Comparison of ENCODE assay signal across 22 mouse cellular contexts in genomic region chr12:102930335-102930734, GRCm38 (mm10). TPM values are rescaled to one million over a fixed set of nuclear protein-coding genes. Genes with fewer than 3 reads are reported as not detected.
"Had no signal": no experiment of that assay in that cellular context is flagged by ENCODE, and none has a peak within 500 bp of the region (broad histone marks: within the 10 kb centered on the region; RNA-seq: fewer than 3 reads in every experiment).

No protein-coding gene starts in this region.

- DNase-seq: left cerebral cortex, postnatal 4 days; liver; liver, embryonic 13.5 days; liver, postnatal 0 days; lung, adult 18-20 months; lung, adult 2 months; lung, embryonic 14.5 days; lung, postnatal 10 days; lung, postnatal 14 days; lung, postnatal 36 days; lung, postnatal 4 days; midbrain, embryonic 14.5 days had no signal

RNA-seq across cellular contexts. Expression of gene Unc79, which starts 18.3 kb away (rescaled TPM):
- total RNA-seq: megakaryocyte, adult 5-6 weeks; monocyte, adult 5-6 weeks had no signal

RNA-seq across cellular contexts. Expression of gene Cox8c, which starts 31.2 kb away (rescaled TPM):
- total RNA-seq: left cerebral cortex, adult 8-10 months; left cerebral cortex, postnatal 14 days; left cerebral cortex, postnatal 25 days; left cerebral cortex, postnatal 36 days; left cerebral cortex, postnatal 4 days; liver, adult 2 months; megakaryocyte progenitor cell, adult 5-6 weeks; megakaryocyte, adult 5-6 weeks; megakaryocyte-erythroid progenitor cell, adult 5-6 weeks; midbrain, postnatal 0 days; monocyte, adult 5-6 weeks had no signal
